Mouse (Mus musculus) stomach, embryonic 16.5 days (tissue): ENCODE measurements around the gene Tmem260. TPM values are rescaled to one million over a fixed set of nuclear protein-coding genes. Genes with fewer than 3 reads are reported as not detected.

Experiments
- ATAC-seq: fragments of 200-750 bp; cut with Nextera tagmentation; 2 replicates; pipeline ENCODE4 v1.8.0; 2017; ENCODE audit warnings: moderate number of reproducible peaks, moderate TSS enrichment; ENCODE audit not compliant: insufficient read depth, low FRiP score
- H3K27ac ChIP-seq: fragments of 300-500 bp; sonication (generic); 2 replicates; pipeline ENCODE4 v1.5.1; 2014; ENCODE audit warnings: low read length
- H3K27me3 ChIP-seq: fragments of 300-500 bp; sonication (generic); 2 replicates; pipeline ENCODE4 v1.6.1; 2014; ENCODE audit warnings: low read length, control low read depth, mixed read lengths; ENCODE audit not compliant: control insufficient read depth, insufficient read depth
- H3K36me3 ChIP-seq: fragments of 300-500 bp; sonication (generic); 2 replicates; pipeline ENCODE4 v1.6.1; 2014; ENCODE audit warnings: low read length; ENCODE audit not compliant: control insufficient read depth, insufficient read depth
- H3K4me1 ChIP-seq: fragments of 300-500 bp; sonication (generic); 2 replicates; pipeline ENCODE4 v1.6.1; 2014; ENCODE audit warnings: low read length, control low read depth, mixed read lengths; ENCODE audit not compliant: control insufficient read depth, insufficient read depth
- H3K4me2 ChIP-seq: fragments of 300-500 bp; sonication (generic); 2 replicates; pipeline ENCODE4 v1.6.1; 2014; ENCODE audit warnings: low read depth, low read length, mixed read lengths
- H3K4me3 ChIP-seq: fragments of 300-500 bp; sonication (generic); replicated peaks from 2 replicates; pipeline ENCODE4 v1.5.1; 2014; ENCODE audit warnings: mild to moderate bottlenecking, low read length
- H3K9ac ChIP-seq: fragments of 300-500 bp; sonication (generic); 2 replicates; pipeline ENCODE4 v1.6.1; 2014; ENCODE audit warnings: low read length
- H3K9me3 ChIP-seq: fragments of 300-500 bp; sonication (generic); replicated peaks from 2 replicates; pipeline ENCODE4 v1.6.1; 2016; ENCODE audit warnings: low read length, control low read depth; ENCODE audit not compliant: control insufficient read depth
- WGBS: fragments of 180-500 bp; shearing (Covaris S2); extraction: QIAGEN DNeasy Blood & Tissue Kit; methylation state at CpG from one replicate; pipeline ENCODE4 v1.1.7; 2014; 5-methylcytosine and 5-hydroxymethylcytosine counted together
- polyA plus RNA-seq: library from polyadenylated mRNA; unstranded; fragments of >200 nt; fragmentation: Nextera tagmentation; extraction: Ambion mirVana; gene quantifications from 2 replicates; pipeline ENCODE4 v1.2.1, GENCODE M21; 2015

Tmem260 gene
- 18.9 and 19.3 TPM in 2 replicates for polyA plus RNA-seq

DNA sequence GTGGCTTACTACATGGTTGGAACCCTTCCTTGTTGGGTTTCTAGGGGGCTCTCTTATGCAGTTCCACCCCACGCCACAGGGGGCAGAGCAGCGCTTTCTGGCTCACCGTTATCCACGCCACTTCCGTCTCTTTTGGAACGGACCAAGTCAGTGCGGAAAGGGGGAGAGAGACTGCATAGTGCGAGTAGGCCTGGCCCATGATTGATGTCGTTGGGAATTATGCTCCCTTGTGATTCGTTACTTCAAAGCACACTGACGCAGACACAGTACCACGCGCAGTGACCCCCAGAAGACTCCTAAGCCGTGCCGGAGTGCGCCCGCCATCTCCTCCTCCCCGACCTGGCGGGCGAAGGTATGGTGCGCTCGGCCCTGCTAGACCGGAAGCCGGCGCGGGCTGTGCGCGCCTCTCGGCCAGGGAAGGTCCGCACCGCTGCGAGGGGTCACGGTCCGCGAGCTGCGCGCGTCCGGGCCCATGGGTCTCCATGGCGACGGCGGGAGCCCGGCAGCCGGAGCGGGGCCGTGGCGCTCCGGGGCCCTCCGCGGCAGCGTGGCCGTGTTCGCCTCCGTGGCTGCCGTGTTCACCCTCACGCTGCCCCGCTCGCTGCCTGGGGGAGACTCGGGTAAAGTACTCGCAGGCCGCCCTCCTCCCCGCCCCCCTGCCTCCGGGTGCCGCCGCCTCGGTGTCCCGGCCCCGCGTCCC, at the start of gene Tmem260:
TSS of gene Tmem260 (plus strand) at position 141 of the 700 bp plus-strand sequence.
- H3K9me3 ChIP-seq = no peaks in the 10 kb centered on the region
- peaks cover 6% of the 10 kb centered on the region for H3K4me1 ChIP-seq
- peak within 1 kb of the TSS; percentile 94 for H3K9ac ChIP-seq
- H3K4me2 ChIP-seq = peak within 1 kb of the TSS; percentile 73
- H3K36me3 ChIP-seq = no peaks in the 10 kb centered on the region
- H3K4me3 ChIP-seq = peak within 1 kb of the TSS; percentile 95
- ATAC-seq = peak; percentile 99
- H3K27me3 ChIP-seq = no peaks in the 10 kb centered on the region
- peak within 1 kb of the TSS; percentile 82 for H3K27ac ChIP-seq
- under 1% methylated on average over 69 of the region's 69 CpGs for WGBS

- Histone ChIP-seq H3K9ac (no peak overlapping the region), H3K4me3 (no peak overlapping the region), H3K9me3 (no peaks in the 10 kb centered on the region), H3K36me3 (no peaks in the 10 kb centered on the region), H3K4me2 (no peak overlapping the region), H3K27ac (no peak overlapping the region), H3K27me3 (no peaks in the 10 kb centered on the region), H3K4me1 (no peaks in the 10 kb centered on the region)
- 83% methylated on average over 13 of the region's 13 CpGs for WGBS
- ATAC-seq = no peak
Observed at GRCm38 (mm10) chr14:48406086-48406485, 39.8 kb upstream of the Tmem260 start.

- H3K27ac ChIP-seq = no peak overlapping the region
- no peak overlapping the region for H3K9ac ChIP-seq
- H3K9me3 ChIP-seq = no peaks in the 10 kb centered on the region
- no peak for ATAC-seq
- no peaks in the 10 kb centered on the region for H3K27me3 ChIP-seq
- H3K4me1 ChIP-seq = no peaks in the 10 kb centered on the region
- no peaks in the 10 kb centered on the region for H3K36me3 ChIP-seq
- no peak overlapping the region for H3K4me2 ChIP-seq
- WGBS = 76% methylated on average over 3 of the region's 3 CpGs
- no peak overlapping the region for H3K4me3 ChIP-seq
Observed at GRCm38 (mm10) chr14:48417064-48417463, 28.9 kb upstream of the Tmem260 start.

- Histone ChIP-seq H3K9me3 (no peaks in the 10 kb centered on the region), H3K36me3 (no peaks in the 10 kb centered on the region), H3K4me1 (no peaks in the 10 kb centered on the region), H3K27me3 (no peaks in the 10 kb centered on the region), H3K4me3 (no peak overlapping the region), H3K27ac (no peak overlapping the region), H3K9ac (no peak overlapping the region), H3K4me2 (no peak overlapping the region)
- WGBS = 45% methylated on average over 3 of the region's 3 CpGs
- ATAC-seq = no peak
Observed at GRCm38 (mm10) chr14:48418264-48418663, 27.7 kb upstream of the Tmem260 start.

DNA sequence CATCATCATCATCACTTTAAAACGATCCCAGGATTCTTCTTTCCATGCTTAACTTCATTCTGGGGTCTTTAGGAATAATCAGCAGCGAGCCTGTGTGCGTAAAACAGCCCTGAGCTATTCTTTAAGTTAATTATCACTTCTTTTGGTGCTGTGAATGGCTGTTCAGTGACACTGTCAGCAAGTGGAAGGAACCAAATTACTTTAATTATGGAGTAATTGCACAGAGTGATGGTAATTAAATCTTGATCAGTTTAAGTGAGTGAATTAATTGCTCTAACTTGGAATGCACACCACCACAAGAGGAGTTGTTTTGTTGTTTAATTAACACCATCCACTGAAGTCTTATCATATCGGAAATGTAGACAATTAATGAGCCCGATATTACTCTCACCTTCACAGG, 27.3 kb upstream of the Tmem260 start:
- no peak overlapping the region for H3K9ac ChIP-seq
- H3K4me2 ChIP-seq = no peak overlapping the region
- H3K4me3 ChIP-seq = no peak overlapping the region
- H3K9me3 ChIP-seq = no peaks in the 10 kb centered on the region
- WGBS = 80% methylated on average over 5 of the region's 5 CpGs
- H3K27ac ChIP-seq = no peak overlapping the region
- H3K27me3 ChIP-seq = no peaks in the 10 kb centered on the region
- ATAC-seq = no peak
- no peaks in the 10 kb centered on the region for H3K36me3 ChIP-seq
- no peaks in the 10 kb centered on the region for H3K4me1 ChIP-seq

DNA sequence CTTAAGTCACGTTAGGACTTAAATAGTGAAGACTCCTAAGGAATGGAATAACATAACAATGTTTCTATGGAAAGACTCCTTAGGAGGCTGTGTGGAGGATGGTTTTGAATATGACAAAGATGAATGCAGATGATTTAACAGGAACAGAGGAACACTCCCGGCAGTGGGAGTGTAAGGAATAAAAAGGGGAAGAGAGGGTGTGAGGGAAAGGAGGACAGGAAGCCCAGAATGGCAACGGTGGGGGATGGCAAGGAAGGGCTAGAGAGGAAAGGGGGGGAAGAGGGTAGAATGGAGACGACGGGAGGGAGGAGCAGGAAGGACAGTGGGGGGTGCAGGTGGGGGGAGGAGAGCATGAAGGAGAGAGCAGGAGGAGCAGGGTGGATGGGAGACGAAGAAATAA, 24.4 kb upstream of the Tmem260 start:
- Histone ChIP-seq H3K4me1 (no peaks in the 10 kb centered on the region), H3K9ac (no peak overlapping the region), H3K4me3 (no peak overlapping the region), H3K36me3 (no peaks in the 10 kb centered on the region), H3K27me3 (no peaks in the 10 kb centered on the region), H3K27ac (no peak overlapping the region), H3K4me2 (peak overlapping the region; percentile 25; the same call in 1 of the 2 replicates), H3K9me3 (no peaks in the 10 kb centered on the region)
- no peak for ATAC-seq
- WGBS = 12% methylated on average over 6 of the region's 6 CpGs

DNA sequence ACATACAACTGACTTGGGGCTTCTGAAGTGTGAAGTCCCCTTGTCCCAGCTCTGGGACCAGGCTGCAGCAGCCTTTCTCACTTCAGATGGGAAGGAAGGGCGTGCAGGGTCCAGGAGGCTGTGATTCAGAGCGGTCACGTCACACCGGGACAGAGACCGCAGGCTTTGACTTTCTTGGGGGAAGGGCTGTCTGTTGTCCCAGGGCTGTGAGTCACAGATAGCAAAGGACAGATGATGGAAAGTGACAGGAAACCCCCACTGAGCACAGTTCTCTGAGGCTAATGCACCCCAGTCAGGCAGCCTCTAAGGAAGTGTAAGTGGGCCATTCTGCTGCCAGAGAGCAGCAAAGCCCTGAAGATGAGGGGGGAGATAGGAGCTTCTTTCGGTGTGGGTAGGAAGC, 23.9 kb upstream of the Tmem260 start:
- no peak overlapping the region for H3K27ac ChIP-seq
- peak overlapping the region; percentile 19 for H3K4me3 ChIP-seq
- no peaks in the 10 kb centered on the region for H3K27me3 ChIP-seq
- no peaks in the 10 kb centered on the region for H3K9me3 ChIP-seq
- no peaks in the 10 kb centered on the region for H3K4me1 ChIP-seq
- no peaks in the 10 kb centered on the region for H3K36me3 ChIP-seq
- ATAC-seq = peak; percentile 25; the same call in 1 of the 2 replicates
- H3K4me2 ChIP-seq = peak overlapping the region; percentile 25
- WGBS = 11% methylated on average over 6 of the region's 6 CpGs
- 0 out of 2 replicates have a peak overlapping the region, but pooled peaks have one; percentile 10 for H3K9ac ChIP-seq

DNA sequence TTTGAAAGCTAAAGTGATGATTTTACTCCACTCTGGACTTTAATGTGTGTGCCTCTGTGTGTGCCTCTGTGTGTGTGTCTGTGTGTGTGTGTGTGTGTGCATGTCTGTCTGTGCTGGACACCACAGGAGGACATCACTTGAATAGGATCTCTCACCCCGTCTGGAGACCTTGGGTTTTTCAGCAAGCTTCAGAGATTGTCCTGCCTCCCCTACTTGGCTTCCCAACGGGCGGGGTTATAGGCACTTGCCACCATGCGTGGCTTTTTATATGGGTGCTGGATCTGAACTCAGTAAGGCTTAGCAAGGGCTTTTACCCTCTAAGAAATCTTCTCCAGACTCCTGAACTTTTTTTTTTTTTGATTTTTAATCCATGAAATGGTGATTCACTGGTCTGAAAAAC, 23.5 kb upstream of the Tmem260 start:
- 40% methylated on average over 4 of the region's 4 CpGs for WGBS
- no peak overlapping the region for H3K9ac ChIP-seq
- no peaks in the 10 kb centered on the region for H3K9me3 ChIP-seq
- H3K36me3 ChIP-seq = no peaks in the 10 kb centered on the region
- H3K4me1 ChIP-seq = no peaks in the 10 kb centered on the region
- no peak overlapping the region for H3K27ac ChIP-seq
- ATAC-seq = no peak
- H3K27me3 ChIP-seq = no peaks in the 10 kb centered on the region
- no peak overlapping the region for H3K4me3 ChIP-seq
- no peak overlapping the region for H3K4me2 ChIP-seq

DNA sequence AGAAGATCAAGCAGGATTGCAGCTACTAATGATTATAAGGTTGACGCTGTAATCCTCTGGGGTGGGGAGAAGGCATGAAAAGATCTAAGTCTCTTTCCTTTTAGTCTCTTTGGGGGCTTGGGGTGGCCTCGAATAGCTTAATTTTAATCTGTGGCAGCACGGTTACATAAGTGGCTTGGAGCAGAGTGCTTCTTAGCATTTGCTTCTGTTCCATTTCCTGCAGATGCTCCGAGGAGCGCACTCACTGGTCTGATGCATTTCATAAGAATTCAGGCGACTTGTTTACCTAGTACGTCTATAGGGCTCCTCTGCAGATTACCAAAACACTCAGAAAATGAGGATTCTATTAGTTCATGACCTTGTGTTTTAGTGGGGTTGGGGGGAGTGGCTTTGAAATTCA, 23.0 kb upstream of the Tmem260 start:
- no peaks in the 10 kb centered on the region for H3K9me3 ChIP-seq
- H3K4me3 ChIP-seq = no peak overlapping the region
- ATAC-seq = no peak
- 42% methylated on average over 7 of the region's 7 CpGs for WGBS
- no peak overlapping the region for H3K9ac ChIP-seq
- H3K27me3 ChIP-seq = no peaks in the 10 kb centered on the region
- H3K4me2 ChIP-seq = no peak overlapping the region
- H3K36me3 ChIP-seq = no peaks in the 10 kb centered on the region
- H3K4me1 ChIP-seq = no peaks in the 10 kb centered on the region
- no peak overlapping the region for H3K27ac ChIP-seq
